Mouse (Mus musculus) midbrain, embryonic 11.5 days (tissue): ENCODE results near the gene Bach2. TPM values are rescaled to one million over a fixed set of nuclear protein-coding genes. Genes with fewer than 3 reads are reported as not detected.

Experiments used
- ATAC-seq: fragments of 200-750 bp; cut with Nextera tagmentation; 2 replicates; pipeline ENCODE4 v1.8.0; 2017; ENCODE audit warnings: moderate TSS enrichment, moderate library complexity; ENCODE audit not compliant: low FRiP score
- DNase-seq: peaks from one replicate; pipeline ENCODE4 v3.0.0; 2015; ENCODE audit warnings: low spot score; ENCODE audit errors: missing footprints
- H3K27ac ChIP-seq: fragments of 300-500 bp; sonication (generic); 2 replicates; pipeline ENCODE4 v1.5.1; 2014; ENCODE audit warnings: low read depth, low read length
- H3K27me3 ChIP-seq: fragments of 300-500 bp; sonication (generic); 2 replicates; pipeline ENCODE4 v1.6.1; 2014; ENCODE audit warnings: mild to moderate bottlenecking, low read length, moderate library complexity, mixed read lengths; ENCODE audit not compliant: control insufficient read depth, insufficient read depth
- H3K36me3 ChIP-seq: fragments of 300-500 bp; sonication (generic); 2 replicates; pipeline ENCODE4 v1.6.1; 2014; ENCODE audit warnings: mild to moderate bottlenecking, low read length, moderate library complexity, mixed read lengths; ENCODE audit not compliant: control insufficient read depth, insufficient read depth
- H3K4me1 ChIP-seq: fragments of 300-500 bp; sonication (generic); 2 replicates; pipeline ENCODE4 v1.6.1; 2014; ENCODE audit warnings: low read length; ENCODE audit not compliant: control insufficient read depth, insufficient read depth
- H3K4me2 ChIP-seq: fragments of 300-500 bp; sonication (generic); 2 replicates; pipeline ENCODE4 v1.6.1; 2014; ENCODE audit warnings: mild to moderate bottlenecking, moderate library complexity
- H3K4me3 ChIP-seq: fragments of 300-500 bp; sonication (generic); 2 replicates; pipeline ENCODE4 v1.5.1; 2014; ENCODE audit warnings: low read depth, low read length
- H3K9ac ChIP-seq: fragments of 300-500 bp; sonication (generic); 2 replicates; pipeline ENCODE4 v1.6.1; 2014; ENCODE audit warnings: low read length
- H3K9me3 ChIP-seq: fragments of 300-500 bp; sonication (generic); 2 replicates; pipeline ENCODE4 v1.6.1; 2016; ENCODE audit warnings: low read length; ENCODE audit not compliant: control insufficient read depth
- WGBS: fragments of 180-500 bp; shearing (Covaris S2); extraction: QIAGEN DNeasy Blood & Tissue Kit; methylation state at CpG from one replicate; pipeline ENCODE4 v1.1.7; 2014; 5-methylcytosine and 5-hydroxymethylcytosine counted together
- polyA plus RNA-seq: library from polyadenylated mRNA; unstranded; fragments of >200 nt; fragmentation: Nextera tagmentation; extraction: Ambion mirVana; gene quantifications from 2 replicates; pipeline ENCODE4 v1.2.1, GENCODE M21; 2014

The Bach2 gene
- polyA plus RNA-seq, 1 experiment from 2014 or later, result 13.2 TPM

DNA sequence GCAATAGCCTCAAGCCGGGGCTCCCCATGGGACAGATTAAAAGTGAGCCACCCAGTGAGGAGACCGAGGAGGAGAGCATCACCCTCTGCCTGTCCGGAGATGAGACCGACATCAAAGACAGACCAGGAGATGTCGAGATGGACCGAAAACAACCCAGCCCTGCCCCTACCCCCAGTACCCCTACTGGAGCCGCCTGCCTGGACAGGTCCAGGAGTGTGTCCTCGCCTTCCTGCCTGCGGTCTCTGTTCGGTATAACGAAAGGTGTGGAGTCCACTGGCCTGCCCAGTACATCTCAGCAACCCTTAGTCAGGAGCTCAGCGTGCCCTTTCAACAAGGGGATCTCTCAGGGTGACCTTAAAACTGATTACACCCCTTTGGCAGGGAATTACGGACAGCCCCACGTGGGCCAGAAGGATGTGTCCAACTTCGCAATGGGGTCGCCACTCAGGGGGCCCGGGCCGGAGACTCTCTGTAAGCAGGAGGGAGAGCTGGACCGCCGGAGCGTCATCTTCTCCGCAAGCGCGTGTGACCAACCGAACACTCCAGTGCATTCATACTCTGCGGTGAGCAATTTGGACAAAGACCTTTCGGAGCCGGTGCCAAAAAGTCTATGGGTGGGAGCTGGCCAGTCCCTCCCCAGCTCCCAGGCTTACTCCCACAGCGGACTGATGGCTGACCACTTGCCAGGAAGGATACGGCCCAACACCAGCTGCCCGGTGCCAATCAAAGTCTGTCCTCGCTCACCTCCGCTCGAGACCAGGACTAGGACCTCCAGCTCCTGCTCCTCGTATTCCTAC lies 323.9 kb downstream of the Bach2 start:
- ATAC-seq (peak; percentile 31; the same call in 1 of the 2 replicates), DNase-seq (no peak)
- Histone ChIP-seq H3K27me3 (no peaks in the 10 kb centered on the region), H3K9ac (no peak overlapping the region), H3K9me3 (no peaks in the 10 kb centered on the region), H3K4me2 (no peak overlapping the region), H3K36me3 (peaks cover 9% of the 10 kb centered on the region; the same call in 1 of the 2 replicates), H3K27ac (no peak overlapping the region), H3K4me1 (peaks cover 18% of the 10 kb centered on the region), H3K4me3 (no peak overlapping the region)
- 96% methylated on average over 35 of the region's 35 CpGs for WGBS

DNA sequence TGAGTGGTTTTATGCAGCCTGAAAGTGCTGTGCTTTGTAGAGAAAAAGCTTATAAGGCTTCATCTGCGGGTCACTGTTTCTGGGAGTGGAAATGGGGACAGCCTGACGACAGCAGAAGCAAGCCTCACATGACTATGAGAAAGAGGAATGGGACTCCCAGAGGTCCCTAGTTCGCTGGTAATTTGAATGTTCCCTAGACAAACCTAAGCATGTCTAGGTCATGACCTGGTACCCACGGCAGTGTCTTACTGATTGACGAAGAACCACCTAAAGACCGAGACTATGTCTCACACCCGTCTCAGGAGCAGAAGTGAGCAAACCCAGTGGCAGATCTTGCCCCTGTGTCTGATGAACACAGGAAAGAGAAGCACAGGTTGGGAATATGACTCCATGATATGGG lies 325.8 kb downstream of the Bach2 start:
- DNase-seq (no peak), ATAC-seq (no peak)
- Histone ChIP-seq H3K36me3 (peaks cover 9% of the 10 kb centered on the region; the same call in 1 of the 2 replicates), H3K27me3 (no peaks in the 10 kb centered on the region), H3K9ac (no peak overlapping the region), H3K4me2 (no peak overlapping the region), H3K27ac (no peak overlapping the region), H3K4me3 (no peak overlapping the region), H3K9me3 (no peaks in the 10 kb centered on the region), H3K4me1 (peaks cover 18% of the 10 kb centered on the region)
- WGBS, result 93% methylated on average over 7 of the region's 7 CpGs

DNA sequence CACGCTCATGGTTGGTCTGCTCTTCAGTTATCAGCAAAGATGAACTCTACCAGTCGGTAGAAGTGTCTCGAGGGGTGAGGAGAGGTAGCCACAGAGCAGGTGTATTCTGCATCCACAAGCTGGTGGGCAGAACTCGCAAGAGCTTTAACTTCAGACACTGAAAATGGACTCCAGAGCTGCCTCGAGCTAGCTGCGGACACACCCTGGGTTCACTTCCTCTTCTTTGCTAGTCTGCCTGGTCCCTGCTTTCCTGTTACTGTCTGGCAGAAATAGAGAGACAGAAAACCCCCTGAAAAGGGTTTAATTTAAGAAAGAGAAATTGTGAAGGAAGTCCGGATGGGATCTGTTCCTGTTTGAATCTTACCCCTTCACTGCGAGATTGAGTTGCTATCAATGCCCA lies 326.3 kb downstream of the Bach2 start:
- Histone ChIP-seq H3K9me3 (no peaks in the 10 kb centered on the region), H3K4me2 (no peak overlapping the region), H3K36me3 (peaks cover 9% of the 10 kb centered on the region; the same call in 1 of the 2 replicates), H3K4me3 (no peak overlapping the region), H3K4me1 (peaks cover 20% of the 10 kb centered on the region), H3K9ac (no peak overlapping the region), H3K27ac (no peak overlapping the region), H3K27me3 (no peaks in the 10 kb centered on the region)
- ATAC-seq (no peak), DNase-seq (no peak)
- WGBS, result 87% methylated on average over 8 of the region's 8 CpGs

DNA sequence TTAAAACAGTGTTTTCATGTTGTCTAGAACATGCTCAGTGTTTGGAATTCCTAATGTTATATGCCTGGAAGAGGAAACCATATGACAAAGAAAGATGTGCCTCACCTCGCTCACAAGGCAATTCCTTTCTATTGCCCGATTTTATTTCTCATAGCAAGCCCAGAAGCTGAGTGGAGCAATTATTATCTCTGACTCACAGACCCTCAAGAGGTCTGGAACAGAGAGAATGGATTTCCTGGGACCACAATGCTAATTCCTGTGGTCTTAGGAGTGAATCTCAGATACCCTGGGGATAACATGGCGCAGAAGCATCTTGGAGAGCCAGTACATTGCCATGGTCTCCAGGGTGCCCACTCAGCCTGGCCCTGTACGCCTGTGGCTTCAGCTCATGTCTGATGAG lies 330.4 kb downstream of the Bach2 start:
- no peak overlapping the region for H3K4me3 ChIP-seq
- no peaks in the 10 kb centered on the region for H3K27me3 ChIP-seq
- H3K36me3 ChIP-seq, result no peaks in the 10 kb centered on the region; the same call in 1 of the 2 replicates
- no peak for DNase-seq
- peaks cover 13% of the 10 kb centered on the region for H3K4me1 ChIP-seq
- H3K27ac ChIP-seq, result no peak overlapping the region
- H3K9ac ChIP-seq, result no peak overlapping the region
- H3K4me2 ChIP-seq, result no peak overlapping the region
- 88% methylated on average over 4 of the region's 4 CpGs for WGBS
- no peak for ATAC-seq
- H3K9me3 ChIP-seq, result no peaks in the 10 kb centered on the region

DNA sequence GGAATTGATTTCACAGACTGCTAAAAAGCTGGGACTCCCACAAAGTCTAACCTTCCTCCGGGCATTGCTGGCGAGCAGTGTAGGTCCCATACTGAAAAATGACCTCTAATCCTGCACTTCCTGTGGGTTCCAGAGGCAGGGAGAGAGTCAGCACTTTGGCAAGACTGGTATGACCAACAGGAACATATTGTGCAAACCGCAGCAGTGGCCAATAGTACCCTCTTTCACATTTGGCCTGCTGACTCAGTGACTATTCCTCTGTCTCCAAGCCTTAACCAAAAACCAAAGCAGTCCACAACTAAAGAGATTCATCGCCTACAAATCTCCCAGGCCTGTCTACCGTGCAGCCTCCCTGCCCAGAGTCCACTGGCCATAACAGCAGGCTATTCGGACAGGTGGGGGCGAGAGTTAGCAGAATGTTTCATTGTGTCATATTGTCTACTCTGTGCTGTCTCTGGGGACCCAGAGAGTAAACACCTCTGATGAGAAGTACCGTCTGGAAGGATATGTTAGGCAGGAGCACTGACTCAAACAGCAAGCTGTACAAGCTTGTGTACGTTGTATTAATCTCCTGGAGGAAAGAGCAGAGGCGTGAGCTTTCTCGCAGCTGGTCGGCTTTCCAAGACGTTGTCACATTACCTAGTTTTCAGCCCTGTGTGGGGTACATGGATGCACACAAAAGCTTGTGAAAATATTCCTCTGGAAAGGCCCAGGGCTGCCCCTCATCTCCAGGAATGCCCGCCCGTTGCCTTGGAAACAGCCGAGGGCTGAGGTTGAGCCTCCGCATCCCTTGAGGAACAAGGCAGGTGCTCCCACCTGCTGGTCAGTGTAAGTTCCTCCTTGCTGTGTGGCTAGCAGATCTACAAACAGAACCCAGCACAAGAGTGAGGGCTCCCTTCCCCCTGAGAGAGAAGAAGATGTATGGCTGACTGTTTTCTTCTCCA lies 331.7 kb downstream of the Bach2 start:
- Histone ChIP-seq H3K4me1 (peaks cover 13% of the 10 kb centered on the region), H3K27me3 (no peaks in the 10 kb centered on the region), H3K4me2 (0 out of 2 replicates have a peak overlapping the region, but pooled peaks have one; percentile 9), H3K9me3 (no peaks in the 10 kb centered on the region), H3K36me3 (no peaks in the 10 kb centered on the region; the same call in 1 of the 2 replicates), H3K4me3 (no peak overlapping the region), H3K27ac (no peak overlapping the region; the same call in 1 of the 2 replicates), H3K9ac (peak overlapping the region; percentile 21; the same call in 1 of the 2 replicates)
- DNase-seq, result peak; percentile 88
- ATAC-seq, result peak; percentile 73
- WGBS, result 41% methylated on average over 17 of the region's 17 CpGs

DNA sequence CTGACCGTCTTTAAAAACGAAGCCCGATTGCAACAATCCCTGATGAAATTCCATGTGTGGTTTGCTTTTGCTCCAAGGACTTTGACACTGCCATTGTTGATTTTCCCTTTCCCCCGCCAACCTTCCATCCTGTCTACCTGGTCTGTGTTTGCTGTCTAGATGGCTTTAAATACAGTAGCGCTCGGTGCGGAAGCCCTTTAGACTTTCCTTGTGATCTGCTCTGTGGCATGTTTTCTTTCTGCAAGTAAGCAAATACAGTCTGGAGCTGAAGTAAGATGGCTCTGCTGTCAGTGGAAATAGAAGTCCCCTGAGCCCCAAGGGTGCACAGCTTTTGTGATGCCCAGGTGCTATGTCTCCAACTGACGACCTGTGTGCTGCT lies 332.3 kb downstream of the Bach2 start:
- Histone ChIP-seq H3K4me3 (no peak overlapping the region), H3K27ac (no peak overlapping the region), H3K27me3 (no peaks in the 10 kb centered on the region), H3K9me3 (no peaks in the 10 kb centered on the region), H3K9ac (no peak overlapping the region), H3K36me3 (no peaks in the 10 kb centered on the region; the same call in 1 of the 2 replicates), H3K4me2 (no peak overlapping the region), H3K4me1 (peaks cover 13% of the 10 kb centered on the region)
- no peak for DNase-seq
- 74% methylated on average over 8 of the region's 8 CpGs for WGBS
- ATAC-seq, result no peak

DNA sequence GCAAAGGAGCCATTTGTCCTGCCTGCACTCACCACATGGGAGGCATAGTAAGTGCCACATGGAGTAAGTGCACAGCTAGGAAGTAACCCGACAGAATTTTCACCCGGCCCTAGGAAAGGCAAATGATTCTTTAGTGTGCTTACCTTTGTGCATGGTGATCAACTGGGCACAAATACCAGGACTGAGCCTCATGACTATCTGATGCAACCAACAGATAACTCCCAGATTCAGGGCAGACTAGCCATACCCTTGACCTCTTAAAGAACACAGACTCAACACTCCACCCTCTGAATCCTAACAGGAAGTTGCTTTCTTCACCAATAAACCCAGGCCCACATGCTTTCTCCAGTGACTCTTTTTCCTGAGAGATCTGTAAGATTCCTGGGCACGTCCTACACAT lies 332.8 kb downstream of the Bach2 start:
- WGBS, result 72% methylated on average over 3 of the region's 3 CpGs
- H3K4me2 ChIP-seq, result no peak overlapping the region
- ATAC-seq (no peak), DNase-seq (no peak)
- peaks cover 13% of the 10 kb centered on the region for H3K4me1 ChIP-seq
- no peaks in the 10 kb centered on the region; the same call in 1 of the 2 replicates for H3K36me3 ChIP-seq
- no peaks in the 10 kb centered on the region for H3K9me3 ChIP-seq
- H3K9ac ChIP-seq, result no peak overlapping the region
- H3K4me3 ChIP-seq, result no peak overlapping the region
- H3K27me3 ChIP-seq, result no peaks in the 10 kb centered on the region
- no peak overlapping the region for H3K27ac ChIP-seq

DNA sequence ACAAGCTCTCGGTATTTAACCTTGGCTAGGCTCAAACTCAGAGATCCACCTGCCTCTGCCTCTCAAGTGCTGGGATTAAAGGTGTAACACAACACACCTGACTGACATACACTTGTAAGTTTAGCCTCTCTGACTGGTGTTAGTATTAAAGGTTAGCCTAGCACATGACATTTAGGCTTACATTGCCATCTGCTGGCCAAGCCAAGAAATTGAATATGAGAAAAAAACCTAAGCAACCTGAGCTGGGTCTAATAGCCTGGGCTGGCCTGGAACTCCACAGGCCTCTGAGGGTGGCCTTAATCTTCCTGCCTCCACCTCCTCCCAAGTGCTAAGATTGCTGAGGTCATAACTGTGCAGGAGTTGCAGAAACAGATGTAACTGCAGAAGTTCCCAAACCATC lies 333.5 kb downstream of the Bach2 start:
- Histone ChIP-seq H3K9ac (no peak overlapping the region), H3K4me2 (no peak overlapping the region), H3K27me3 (no peaks in the 10 kb centered on the region), H3K9me3 (no peaks in the 10 kb centered on the region), H3K36me3 (no peaks in the 10 kb centered on the region), H3K4me1 (peaks cover 13% of the 10 kb centered on the region), H3K27ac (no peak overlapping the region), H3K4me3 (no peak overlapping the region)
- ATAC-seq (peak; percentile 61), DNase-seq (peak; percentile 91)
- 53% methylated on average over 1 of the region's 1 CpGs for WGBS

DNA sequence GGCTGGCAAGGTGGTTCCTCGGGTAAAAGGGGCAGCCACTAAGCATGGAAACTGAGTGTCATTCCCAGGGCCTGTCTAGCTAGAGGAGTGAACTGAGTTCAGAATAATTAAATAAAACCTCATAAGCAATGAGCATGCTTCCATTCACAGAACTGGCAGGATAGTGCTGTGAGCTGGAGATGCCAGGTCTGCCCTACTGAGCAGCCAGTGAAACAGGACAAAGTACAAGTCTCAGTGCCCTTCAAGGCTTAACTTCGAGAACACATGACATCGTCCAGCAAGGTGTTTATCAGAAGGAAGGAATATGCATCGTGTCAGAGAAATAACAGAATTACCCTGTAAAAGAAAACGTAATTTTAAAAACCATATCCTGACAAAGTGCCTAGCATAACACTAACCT lies 335.0 kb downstream of the Bach2 start:
- H3K4me1 ChIP-seq, result peaks cover 13% of the 10 kb centered on the region
- H3K27ac ChIP-seq, result no peak overlapping the region
- no peak overlapping the region for H3K9ac ChIP-seq
- no peak overlapping the region for H3K4me2 ChIP-seq
- WGBS, result 89% methylated on average over 5 of the region's 5 CpGs
- no peak for DNase-seq
- no peak overlapping the region for H3K4me3 ChIP-seq
- H3K27me3 ChIP-seq, result no peaks in the 10 kb centered on the region
- H3K36me3 ChIP-seq, result no peaks in the 10 kb centered on the region
- H3K9me3 ChIP-seq, result no peaks in the 10 kb centered on the region
- ATAC-seq, result no peak
